Mouse (Mus musculus): ENCODE measurements around the gene Tsacc. TPM values are rescaled to one million over a fixed set of nuclear protein-coding genes. Genes with fewer than 3 reads are reported as not detected.
A peak's percentile ranks its signal among the peaks of the same experiment; 100 is the strongest.

The Tsacc gene
- polyA plus RNA-seq, 1 experiment from 2014 or later: 10.8 TPM

DNA sequence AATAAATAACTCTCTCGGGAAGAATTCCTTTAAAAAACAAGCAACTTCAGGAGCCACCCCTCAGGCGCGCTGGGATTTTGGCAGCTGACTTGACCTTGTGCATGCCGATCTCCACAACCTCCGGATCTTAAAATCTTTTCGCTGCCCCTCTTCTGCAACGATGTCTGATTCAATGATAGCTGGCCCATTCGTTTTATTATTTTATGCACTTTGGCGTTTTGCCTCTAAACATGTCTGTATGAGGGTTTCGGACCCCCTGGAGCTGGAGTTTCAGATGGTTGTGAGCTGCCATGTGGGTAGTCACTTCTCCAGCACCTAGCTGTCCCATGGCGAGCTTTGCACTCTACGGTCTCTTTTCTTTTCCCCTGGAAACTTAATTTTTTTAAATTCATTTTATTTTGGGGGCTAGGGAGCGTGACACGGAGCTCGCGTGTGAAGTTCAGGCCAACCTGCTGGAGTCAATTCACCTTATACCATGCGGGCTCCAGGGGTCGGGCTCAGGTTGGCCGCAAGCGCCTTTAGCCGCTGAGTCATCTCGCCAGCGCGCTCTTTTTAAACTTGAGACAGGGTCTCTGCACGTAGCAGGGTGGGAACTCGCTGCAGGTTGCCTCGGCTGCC is 38.7 kb upstream of the Tsacc start:
- peak overlapping the region; percentile 94 for H3K27ac ChIP-seq (ENCODE audit: low read length)
- TF ChIP-seq CTCF (IDR thresholded peaks at IDR 0.05) (no peak), EP300 (IDR thresholded peaks at IDR 0.05) (no peak)
- peak overlapping the region; percentile 78 for H3K9ac ChIP-seq (replicated peaks; ENCODE audit: low read depth)
- peaks cover 4% of the 10 kb centered on the region; the same call in 1 of the 2 replicates for H3K4me1 ChIP-seq (ENCODE audit: insufficient read depth, low read depth, low read length)
- H3K27me3 ChIP-seq (replicated peaks; ENCODE audit: insufficient read depth, low read length): no peaks in the 10 kb centered on the region
- H3K4me3 ChIP-seq (ENCODE audit: low read depth, low read length): peak overlapping the region; percentile 91
- no peaks in the 10 kb centered on the region for H3K36me3 ChIP-seq (ENCODE audit: insufficient read depth, low read length)
- peak; percentile 24 for ATAC-seq
- WGBS: under 1% methylated on average over 27 of the region's 27 CpGs
- H3K9me3 ChIP-seq (ENCODE audit: low read length): no peaks in the 10 kb centered on the region
- DNase-seq (ENCODE audit: low spot score): peak; percentile 19
- peak overlapping the region; percentile 75 for H3K4me2 ChIP-seq (replicated peaks; ENCODE audit: low read depth, low read length)

DNA sequence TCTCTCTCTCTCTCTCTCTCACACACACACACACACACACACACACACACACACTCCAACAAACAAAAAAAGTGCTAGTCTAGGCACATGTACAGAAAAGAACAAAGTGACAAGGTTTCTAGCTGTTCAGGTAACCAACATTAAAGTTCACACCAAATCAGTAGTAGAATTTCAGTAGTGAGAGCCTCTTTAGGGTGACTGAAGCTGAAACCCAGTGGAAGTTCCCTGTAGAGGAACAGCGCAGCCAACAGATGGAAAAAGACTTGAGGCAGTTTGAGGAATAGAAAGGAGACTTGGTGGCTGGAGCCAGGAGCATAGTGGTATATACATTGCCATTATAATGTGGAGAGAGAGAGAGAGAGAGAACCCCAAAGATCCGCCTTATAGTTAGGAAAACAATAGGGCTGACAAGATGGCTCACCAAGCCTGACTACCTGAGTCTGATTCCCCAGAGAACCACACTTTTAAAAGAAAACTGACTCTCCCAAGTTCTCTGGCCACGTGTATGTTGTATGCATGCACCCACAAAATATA is 38.2 kb upstream of the Tsacc start:
- ATAC-seq (no peak), DNase-seq (ENCODE audit: low spot score) (no peak)
- Histone ChIP-seq H3K27me3 (replicated peaks; ENCODE audit: insufficient read depth, low read length) (no peaks in the 10 kb centered on the region), H3K27ac (ENCODE audit: low read length) (peak overlapping the region; percentile 94; the same call in 1 of the 2 replicates), H3K4me3 (ENCODE audit: low read depth, low read length) (peak overlapping the region; percentile 91; the same call in 1 of the 2 replicates), H3K4me1 (ENCODE audit: insufficient read depth, low read depth, low read length) (peaks cover 4% of the 10 kb centered on the region; the same call in 1 of the 2 replicates), H3K9ac (replicated peaks; ENCODE audit: low read depth) (peak overlapping the region; percentile 78; the same call in 1 of the 2 replicates), H3K9me3 (ENCODE audit: low read length) (no peaks in the 10 kb centered on the region), H3K4me2 (replicated peaks; ENCODE audit: low read depth, low read length) (peak overlapping the region; percentile 75), H3K36me3 (ENCODE audit: insufficient read depth, low read length) (no peaks in the 10 kb centered on the region)
- TF ChIP-seq EP300 (IDR thresholded peaks at IDR 0.05) (no peak), CTCF (IDR thresholded peaks at IDR 0.05) (no peak)
- WGBS: 18% methylated on average over 3 of the region's 3 CpGs

DNA sequence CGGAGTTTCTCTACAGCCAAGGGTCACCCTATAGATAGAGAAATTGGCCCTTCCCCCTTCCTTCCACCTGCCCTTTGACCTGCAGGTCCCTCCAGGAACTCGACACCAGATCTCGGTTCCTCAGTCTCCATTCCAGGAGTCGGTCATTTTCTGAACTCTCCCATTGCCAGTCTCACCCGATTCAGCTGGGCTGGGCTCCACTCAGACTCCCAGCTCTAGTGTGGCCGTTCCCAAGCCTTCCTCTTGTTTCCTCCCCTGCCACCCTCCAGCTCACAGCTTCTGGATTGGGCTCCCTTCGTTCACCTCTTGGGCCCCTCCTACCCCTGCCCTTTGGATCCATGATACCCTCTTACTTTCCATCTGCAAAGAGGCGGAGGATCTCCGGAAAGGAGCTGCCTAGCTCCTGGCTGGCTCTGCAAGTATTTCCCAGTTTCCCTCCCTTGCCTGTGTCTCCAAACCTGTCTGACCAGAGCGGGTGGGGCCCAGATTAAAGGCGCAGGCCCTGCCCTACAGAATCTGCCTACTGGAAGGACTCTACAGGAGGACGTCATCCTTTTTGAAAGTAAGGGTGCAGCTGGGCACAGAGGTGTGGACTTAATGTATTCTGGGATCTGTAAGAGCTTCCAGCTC is 37.3 kb upstream of the Tsacc start:
- Histone ChIP-seq H3K9ac (replicated peaks; ENCODE audit: low read depth) (peak overlapping the region; percentile 26; the same call in 1 of the 2 replicates), H3K27ac (ENCODE audit: low read length) (peak overlapping the region; percentile 75), H3K9me3 (ENCODE audit: low read length) (no peaks in the 10 kb centered on the region), H3K4me1 (ENCODE audit: insufficient read depth, low read depth, low read length) (peaks cover 4% of the 10 kb centered on the region; the same call in 1 of the 2 replicates), H3K27me3 (replicated peaks; ENCODE audit: insufficient read depth, low read length) (no peaks in the 10 kb centered on the region), H3K4me3 (ENCODE audit: low read depth, low read length) (peak overlapping the region; percentile 15; the same call in 1 of the 2 replicates), H3K4me2 (replicated peaks; ENCODE audit: low read depth, low read length) (peak overlapping the region; percentile 50), H3K36me3 (ENCODE audit: insufficient read depth, low read length) (0 out of 2 replicates have a peak, but pooled peaks cover 5% of the 10 kb centered on the region)
- WGBS: 38% methylated on average over 12 of the region's 12 CpGs
- ATAC-seq (peak; percentile 37), DNase-seq (ENCODE audit: low spot score) (peak; percentile 83)
- no peak for TF ChIP-seq CTCF (IDR thresholded peaks at IDR 0.05)
- no peak for TF ChIP-seq EP300 (IDR thresholded peaks at IDR 0.05)

DNA sequence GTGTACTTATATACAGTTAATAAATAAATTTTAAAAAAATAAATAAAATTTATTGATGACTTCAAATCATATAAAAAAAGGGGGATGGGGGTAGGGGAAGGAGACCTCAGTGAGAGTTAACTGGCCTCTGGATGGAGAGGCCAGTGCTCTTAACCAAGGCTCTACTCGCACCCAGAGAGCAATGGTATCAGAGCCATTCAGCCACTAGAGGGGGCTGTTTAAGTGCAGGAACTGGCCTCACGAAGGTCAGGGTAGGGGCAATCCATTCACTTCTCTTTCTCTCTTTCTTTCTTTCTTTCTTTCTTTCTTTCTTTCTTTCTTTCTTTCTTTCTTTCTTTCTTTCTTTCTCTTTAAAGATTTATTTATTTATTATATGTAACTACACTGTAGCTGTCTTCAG is 34.5 kb upstream of the Tsacc start:
- peak; percentile 73 for TF ChIP-seq CTCF (IDR thresholded peaks at IDR 0.05)
- no peak for TF ChIP-seq EP300 (IDR thresholded peaks at IDR 0.05)
- peak; percentile 61 for DNase-seq (ENCODE audit: low spot score)

DNA sequence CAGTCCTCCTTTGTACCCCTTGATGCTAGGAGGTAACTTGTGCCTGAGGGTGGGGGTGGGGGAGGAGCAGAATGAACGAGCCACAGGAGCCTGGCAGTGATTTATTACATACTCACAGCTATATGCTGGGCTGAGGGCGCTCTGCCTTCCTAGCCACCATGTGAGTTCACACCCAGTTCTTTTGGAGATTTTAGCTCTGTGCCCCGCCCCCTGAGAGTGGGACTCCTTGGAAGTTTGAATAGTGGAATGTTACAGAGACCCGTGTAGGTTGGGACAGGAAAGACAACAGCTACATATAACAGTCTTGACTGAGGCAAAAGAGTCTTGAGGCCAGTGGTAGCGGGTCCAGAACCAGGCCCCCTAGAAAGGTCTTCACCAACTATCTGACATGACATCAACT is 32.2 kb upstream of the Tsacc start:
- DNase-seq (ENCODE audit: low spot score) (no peak), ATAC-seq (no peak)
- Histone ChIP-seq H3K27me3 (replicated peaks; ENCODE audit: insufficient read depth, low read length) (no peaks in the 10 kb centered on the region), H3K27ac (ENCODE audit: low read length) (no peak overlapping the region), H3K4me1 (ENCODE audit: insufficient read depth, low read depth, low read length) (peaks cover 4% of the 10 kb centered on the region; the same call in 1 of the 2 replicates), H3K9me3 (ENCODE audit: low read length) (no peaks in the 10 kb centered on the region), H3K9ac (replicated peaks; ENCODE audit: low read depth) (no peak overlapping the region), H3K4me3 (ENCODE audit: low read depth, low read length) (no peak overlapping the region), H3K36me3 (ENCODE audit: insufficient read depth, low read length) (peaks cover 17% of the 10 kb centered on the region; the same call in 1 of the 2 replicates), H3K4me2 (replicated peaks; ENCODE audit: low read depth, low read length) (no peak overlapping the region)
- WGBS: 55% methylated on average over 5 of the region's 5 CpGs
- no peak for TF ChIP-seq EP300 (IDR thresholded peaks at IDR 0.05)
- TF ChIP-seq CTCF (IDR thresholded peaks at IDR 0.05): no peak

More for the DNA sequence above, 34.5 kb upstream of the Tsacc start:
- Histone ChIP-seq H3K4me3 (ENCODE audit: low read depth, low read length) (no peak overlapping the region), H3K4me2 (replicated peaks; ENCODE audit: low read depth, low read length) (no peak overlapping the region), H3K27me3 (replicated peaks; ENCODE audit: insufficient read depth, low read length) (no peaks in the 10 kb centered on the region), H3K27ac (ENCODE audit: low read length) (no peak overlapping the region), H3K9me3 (ENCODE audit: low read length) (no peaks in the 10 kb centered on the region), H3K9ac (replicated peaks; ENCODE audit: low read depth) (no peak overlapping the region), H3K36me3 (ENCODE audit: insufficient read depth, low read length) (peaks cover 17% of the 10 kb centered on the region; the same call in 1 of the 2 replicates), H3K4me1 (ENCODE audit: insufficient read depth, low read depth, low read length) (peaks cover 4% of the 10 kb centered on the region; the same call in 1 of the 2 replicates)
- ATAC-seq: no peak
- 22% methylated on average over 2 of the region's 2 CpGs for WGBS

DNA sequence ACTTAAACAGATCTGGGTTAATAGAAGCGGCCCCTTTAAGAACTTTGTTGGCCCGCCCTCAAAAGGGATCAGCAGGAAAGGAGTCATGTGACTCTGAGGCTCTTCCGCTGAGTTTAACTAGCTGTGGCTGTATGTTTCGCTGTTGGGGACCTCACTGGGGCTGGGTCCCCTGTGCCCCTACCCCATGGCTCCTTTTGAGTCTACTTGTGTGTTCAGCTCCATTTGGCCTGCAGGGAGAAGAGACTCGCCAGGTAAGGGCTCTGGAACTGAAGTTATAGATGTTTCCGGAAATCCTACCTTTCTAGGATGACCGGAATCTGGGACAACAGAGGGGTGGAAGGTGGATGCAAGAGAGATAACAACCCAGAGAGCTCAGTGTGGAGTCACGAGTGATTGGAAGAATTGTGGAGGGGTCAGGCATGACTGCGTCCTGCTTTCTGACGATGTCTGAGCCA is 28.2 kb upstream of the Tsacc start, which contains the start of gene Glmp:
Gene Glmp (plus strand): TSS at position 73 of the 455 bp plus-strand sequence.
- WGBS: 0% methylated on average over 10 of the region's 10 CpGs
- peaks cover 4% of the 10 kb centered on the region; the same call in 1 of the 2 replicates for H3K4me1 ChIP-seq (ENCODE audit: insufficient read depth, low read depth, low read length)
- peak within 1 kb of the TSS; percentile 78 for H3K4me3 ChIP-seq (ENCODE audit: low read depth, low read length)
- H3K27ac ChIP-seq (ENCODE audit: low read length): peak within 1 kb of the TSS; percentile 38; the same call in 1 of the 2 replicates
- peak; percentile 89 for DNase-seq (ENCODE audit: low spot score)
- no peaks in the 10 kb centered on the region for H3K27me3 ChIP-seq (replicated peaks; ENCODE audit: insufficient read depth, low read length)
- H3K9ac ChIP-seq (replicated peaks; ENCODE audit: low read depth): peak within 1 kb of the TSS; percentile 85
- H3K9me3 ChIP-seq (ENCODE audit: low read length): no peaks in the 10 kb centered on the region
- H3K36me3 ChIP-seq (ENCODE audit: insufficient read depth, low read length): peaks cover 36% of the 10 kb centered on the region
- TF ChIP-seq CTCF (IDR thresholded peaks at IDR 0.05) (no peak), EP300 (IDR thresholded peaks at IDR 0.05) (no peak)
- ATAC-seq: peak; percentile 89
- peak within 1 kb of the TSS; percentile 76 for H3K4me2 ChIP-seq (replicated peaks; ENCODE audit: low read depth, low read length)
